Comparison of ENCODE assay signal across 8 mouse cellular contexts in genomic region chr6:4003890-4004306, GRCm38 (mm10). TPM values are rescaled to one million over a fixed set of nuclear protein-coding genes. Genes with fewer than 3 reads are reported as not detected.
DNase-seq lines count a peak whose midpoint lies in the region; ATAC-seq lines count a peak whose summit lies in the region.

TSS of gene Gng11 (plus strand) at chr6:4003904.

- peak; percentile 66 to 82 for DNase-seq in adrenal gland, adult (ENCODE audit: inconsistent age in 2 of 2, low spot score in 1 of 2)
- peak; percentile 14 to 30 for DNase-seq in cerebellum, postnatal 36 days
- peak; percentile 69 to 78 for DNase-seq in gastrocnemius, adult 8-10 months (ENCODE audit: low spot score in 2 of 2)
- DNase-seq in left cerebral cortex, adult 18-20 months (ENCODE audit: low spot score in 2 of 2): peak; percentile 6 to 37
- peak; percentile 84 for DNase-seq in lung, postnatal 25 days (ENCODE audit: low spot score)
- DNase-seq in retina, postnatal 1 day: peak; percentile 59

- peaks cover 3% of the 10 kb centered on the region; the same call in 1 of the 2 replicates for H3K27me3 ChIP-seq in hindbrain, embryonic 15.5 days

- 4% methylated on average over 19 of the region's 19 CpGs for WGBS in hindbrain, embryonic 15.5 days

- peak within 1 kb of the TSS; percentile 35 for H3K4me3 ChIP-seq in hindbrain, embryonic 15.5 days

- peak within 1 kb of the TSS; percentile 56 for H3K4me2 ChIP-seq in hindbrain, embryonic 15.5 days

- no peaks in the 10 kb centered on the region for H3K36me3 ChIP-seq in hindbrain, embryonic 15.5 days

- H3K9me3 ChIP-seq in hindbrain, embryonic 15.5 days: no peaks in the 10 kb centered on the region

- H3K27ac ChIP-seq in hindbrain, embryonic 15.5 days (replicated peaks): peak within 1 kb of the TSS; percentile 65

- ATAC-seq in hindbrain, embryonic 15.5 days (ENCODE audit: low FRiP score, low read depth): peak; percentile 66; the same call in 1 of the 2 replicates
- ATAC-seq in activated CD4-positive, CD25-positive, alpha-beta regulatory T cell, adult 4 months: no peak

- peak within 1 kb of the TSS; percentile 39; the same call in 1 of the 2 replicates for H3K9ac ChIP-seq in hindbrain, embryonic 15.5 days

- H3K4me1 ChIP-seq in hindbrain, embryonic 15.5 days (replicated peaks): peaks cover 5% of the 10 kb centered on the region; the same call in 1 of the 2 replicates

RNA-seq across cellular contexts. Expression of gene Gng11, which starts in this region (rescaled TPM):
- 10 to 100 TPM; 11.7 to 24.8 (median 15.6) TPM for total RNA-seq in gastrocnemius, adult 8-10 months (2022)
- polyA plus RNA-seq in hindbrain, embryonic 15.5 days (2015; fragmentation: Nextera tagmentation; extraction: Ambion mirVana): 28.0 and 33.4 TPM in 2 replicates
- total RNA-seq in left cerebral cortex, adult 18-20 months (2021): 10 to 100 TPM; 10.9 to 11.4 TPM
- polyA plus RNA-seq in activated CD4-positive, CD25-positive, alpha-beta regulatory T cell, adult 4 months (2017; shearing (Covaris generic)): not detected

Comparison
In these comparisons a context has a peak if more than half of its experiments do, and no peak if none do; other contexts are left out.
1. RNA of gene Gng11 (polyA plus RNA-seq): 28.0 to 33.4 TPM in hindbrain, embryonic 15.5 days; not detected in activated CD4-positive, CD25-positive, alpha-beta regulatory T cell, adult 4 months; every median in the first group is over 10 times any median in the second.
2. DNase-seq: peak in every context shown above with its lines; median percentile 84 in lung, postnatal 25 days; 74 in adrenal gland, adult; 74 in gastrocnemius, adult 8-10 months; 59 in retina, postnatal 1 day; 22 in cerebellum, postnatal 36 days; 22 in left cerebral cortex, adult 18-20 months.